Mouse (Mus musculus): ENCODE data around the gene Kif2a.
"Not testable (repeated sequence)": the region's sequence is repeated elsewhere in the genome, so short reads cannot be mapped to it uniquely, and the experiment has no call there.

Kif2a gene

GRCm38 (mm10) chr13:106936256-106937137, 85.4 kb downstream of the Kif2a start, which contains the start of gene Ipo11:
Gene Ipo11 (minus strand): TSS chr13:106936958.
- DNase-seq (ENCODE audit: low read depth, low spot score) = peak; percentile 99

GRCm38 (mm10) chr13:106935871-106936255, 86.1 kb downstream of the Kif2a start:
- DNase-seq (ENCODE audit: low read depth, low spot score) = peak; percentile 24

GRCm38 (mm10) chr13:106929201-106929600, 92.7 kb downstream of the Kif2a start:
- no peak for DNase-seq (ENCODE audit: low read depth, low spot score)

- DNase-seq (ENCODE audit: low read depth, low spot score) = no peak
Measured at GRCm38 (mm10) chr13:106928296-106928695, 93.6 kb downstream of the Kif2a start.

GRCm38 (mm10) chr13:106925921-106926320, 96.0 kb downstream of the Kif2a start:
- not testable (repeated sequence) for DNase-seq (ENCODE audit: low read depth, low spot score)

GRCm38 (mm10) chr13:106918322-106919050, 103.4 kb downstream of the Kif2a start:
- DNase-seq (ENCODE audit: low read depth, low spot score) = peak; percentile 68

GRCm38 (mm10) chr13:106913125-106913736, 108.7 kb downstream of the Kif2a start:
- DNase-seq (ENCODE audit: low read depth, low spot score) = no peak

GRCm38 (mm10) chr13:106910096-106910495, 111.8 kb downstream of the Kif2a start:
- DNase-seq (ENCODE audit: low read depth, low spot score) = no peak

Measured in brain, adult 2 months (tissue).